Mouse (Mus musculus) embryo, embryonic 9.5 days (tissue): Measurements from ENCODE around the gene Hmgcs1.

ENCODE experiments used
- DNase-seq: peaks from one replicate; pipeline ENCODE4 v3.0.0-alpha.2; 2017; ENCODE audit errors: extremely low spot score

Hmgcs1 gene

DNA sequence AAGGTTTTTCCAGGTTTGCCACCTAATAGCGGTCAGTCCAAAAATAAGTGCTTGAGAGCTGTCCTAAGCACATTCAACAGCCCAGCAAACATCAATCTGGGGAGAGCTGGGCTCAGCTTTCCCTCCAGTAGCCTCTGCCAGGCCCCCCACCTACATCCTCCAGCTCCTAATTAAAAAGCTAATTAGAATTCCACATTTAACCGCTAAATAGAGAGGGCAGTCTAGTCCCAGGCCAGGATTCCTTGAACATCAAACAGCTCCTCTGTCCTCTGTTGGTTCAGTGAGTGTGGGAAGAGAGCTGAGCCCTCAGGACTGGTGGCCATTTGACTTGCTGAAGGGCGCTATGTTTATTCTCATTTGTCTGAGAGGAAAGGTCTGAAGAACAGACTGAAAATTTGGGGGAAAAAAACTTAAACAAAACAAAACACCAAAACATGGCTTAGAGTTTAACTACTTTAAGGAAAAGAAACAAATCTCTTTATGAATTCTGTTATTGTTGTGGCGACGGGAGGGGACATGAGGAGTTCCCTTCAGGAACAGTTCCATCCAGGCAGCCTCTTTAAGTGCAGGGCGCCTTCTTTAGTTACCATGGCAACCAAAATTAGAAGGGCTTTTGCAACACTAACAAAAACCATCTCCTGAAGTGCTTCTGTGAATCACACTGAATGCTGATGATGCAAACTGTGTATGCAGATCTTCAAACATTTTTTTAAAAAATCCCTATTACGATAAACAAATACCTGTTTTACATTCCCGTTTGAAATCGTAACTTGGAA is 63.9 kb downstream of the Hmgcs1 start:
- no peak for DNase-seq

- DNase-seq: no peak
Measured at GRCm38 (mm10) chr13:119754635-119755020, 64.4 kb downstream of the Hmgcs1 start.

DNA sequence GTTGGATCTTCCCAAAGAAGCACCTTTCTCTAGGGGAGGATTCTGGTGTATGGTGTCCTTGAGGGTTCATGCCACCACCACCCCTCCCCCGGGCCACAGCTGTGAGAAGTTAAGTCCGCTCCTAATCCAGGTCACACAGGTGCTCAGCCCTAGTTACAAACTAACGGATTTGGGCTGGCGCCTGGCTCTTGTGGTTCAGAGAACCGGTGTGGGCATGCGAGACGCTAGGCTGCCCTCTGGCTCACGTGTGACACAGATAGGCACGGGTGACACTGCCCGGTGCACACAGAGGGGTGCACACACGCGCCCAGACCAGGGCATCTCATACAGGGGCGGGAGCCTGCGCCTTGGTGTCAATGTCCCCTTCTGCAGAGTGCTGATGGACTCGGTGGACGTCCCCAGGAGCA is 65.0 kb downstream of the Hmgcs1 start:
- DNase-seq: no peak

- peak; percentile 85 for DNase-seq
Measured at GRCm38 (mm10) chr13:119755681-119756471, 65.7 kb downstream of the Hmgcs1 start, which contains the start of gene Nim1k. TSS of gene Nim1k (minus strand) at chr13:119755882.

GRCm38 (mm10) chr13:119756831-119757230 is 66.7 kb downstream of the Hmgcs1 start:
- DNase-seq: no peak
